Comparison of ENCODE assay signal across 20 mouse cellular contexts in genomic region chr1:136401281-136401680, GRCm38 (mm10). TPM values are rescaled to one million over a fixed set of nuclear protein-coding genes. Genes with fewer than 3 reads are reported as not detected.
DNase-seq lines count a peak whose midpoint lies in the region; ATAC-seq and TF ChIP-seq lines count a peak whose summit lies in the region.
"Had no signal": no experiment of that assay in that cellular context is flagged by ENCODE, and none has a peak within 500 bp of the region (broad histone marks: within the 10 kb centered on the region; RNA-seq: fewer than 3 reads in every experiment).

No protein-coding gene starts in this region.

- H3K4me3 ChIP-seq in layer of hippocampus, adult 2 months, result no peak overlapping the region
- no peak overlapping the region for H3K4me3 ChIP-seq in C2C12 (ENCODE audit: insufficient read depth, poor library complexity, severe bottlenecking)
- no peak overlapping the region for H3K4me3 ChIP-seq in left cerebral cortex, adult 2 months
- H3K4me3 ChIP-seq: forebrain, embryonic 12.5 days; gastrocnemius, adult 2 months; limb, embryonic 12.5 days had no signal

- peak; percentile 27 to 56 for DNase-seq in layer of hippocampus, adult 2 months (ENCODE audit: low spot score in 2 of 2)
- DNase-seq in layer of hippocampus, postnatal 14 days (ENCODE audit: low spot score in 2 of 2), result no peak
- DNase-seq in left cerebral cortex, adult 2 months (ENCODE audit: extremely low spot score in 1 of 2, low spot score in 2 of 2), result peak; percentile 42 to 43
- DNase-seq in right cerebral cortex, postnatal 14 days, result peak; percentile 31
- no peak for DNase-seq in embryo, embryonic 9.5 days (ENCODE audit: extremely low spot score)
- no peak for DNase-seq in kidney, postnatal 25 days
- DNase-seq: adrenal gland, adult 2 months; B cell, adult 2 months; cerebellum, adult 8-10 months; gastrocnemius, adult 2 months; heart, adult 18-20 months; kidney, adult 11 months; kidney, postnatal 14 days had no signal

- no peaks in the 10 kb centered on the region for H3K79me3 ChIP-seq in C2C12 (ENCODE audit: low read depth)

- H3K36me3 ChIP-seq in C2C12 (ENCODE audit: control insufficient read depth, insufficient read depth), result no peaks in the 10 kb centered on the region
- H3K36me3 ChIP-seq: forebrain, embryonic 12.5 days; limb, embryonic 12.5 days had no signal

- intact Hi-C loops in left cerebral cortex, adult 2 months (cut with DNase I), result no loop called here

- no peak for ATAC-seq in CD4-positive, CD25-positive, alpha-beta regulatory T cell, adult 4 months
- ATAC-seq: lung, postnatal 0 days had no signal

- no peaks in the 10 kb centered on the region for H3K27me3 ChIP-seq in C2C12 (ENCODE audit: control insufficient read depth, insufficient read depth, insufficient read length)
- H3K27me3 ChIP-seq: limb, embryonic 12.5 days had no signal

- H3K79me2 ChIP-seq in C2C12 (ENCODE audit: control insufficient read depth, insufficient read depth), result no peaks in the 10 kb centered on the region

- H3ac ChIP-seq in C2C12 (ENCODE audit: control insufficient read depth, insufficient read length, low read depth), result peak overlapping the region; percentile 2

- TF ChIP-seq CTCF in layer of hippocampus, adult 2 months (conservative IDR thresholded peaks at IDR 0.05), result no peak
- no peak for TF ChIP-seq CTCF in C2C12 (IDR thresholded peaks at IDR 0.05; ENCODE audit: control insufficient read depth, insufficient read depth, insufficient read length)
- TF ChIP-seq CTCF in left cerebral cortex, adult 2 months (IDR thresholded peaks at IDR 0.05), result no peak

- peak overlapping the region; percentile 3; the same call in 1 of the 2 replicates for H3K27ac ChIP-seq in layer of hippocampus, adult 2 months
- H3K27ac ChIP-seq in left cerebral cortex, adult 2 months, result peak overlapping the region; percentile 80
- H3K27ac ChIP-seq: forebrain, embryonic 12.5 days; gastrocnemius, adult 2 months; hindbrain, embryonic 14.5 days; limb, embryonic 12.5 days; liver, embryonic 14.5 days had no signal

TF ChIP-seq in C2C12, 6 proteins besides CTCF, POLR2A, EP300 and RAD21:
- TF ChIP-seq USF1 (IDR thresholded peaks at IDR 0.05; ENCODE audit: low read depth), result no peak
- no peak for TF ChIP-seq FOSL1 (IDR thresholded peaks at IDR 0.05; ENCODE audit: insufficient read depth, low read length, poor library complexity, severe bottlenecking)
- no peak for TF ChIP-seq CEBPB (IDR thresholded peaks at IDR 0.05; ENCODE audit: low read depth)
- TF ChIP-seq MYOD1 (IDR thresholded peaks at IDR 0.05; ENCODE audit: control insufficient read depth, insufficient read length, low read depth), result no peak
- no peak for TF ChIP-seq MYOG (IDR thresholded peaks at IDR 0.05; ENCODE audit: control insufficient read depth, extremely low read depth, insufficient read length)
- no peak for TF ChIP-seq MAX (IDR thresholded peaks at IDR 0.05)

RNA-seq across cellular contexts. Expression of gene Ddx59, which starts 13.8 kb away (rescaled TPM):
- 10 to 100 TPM in 1 of 2 experiments, 1 to 10 TPM in 1; 9.7 to 11.2 TPM for total RNA-seq in layer of hippocampus, adult 2 months (2021)
- 10 to 100 TPM; 10.8 to 10.9 TPM for total RNA-seq in layer of hippocampus, postnatal 14 days (2021)
- polyA plus RNA-seq in C2C12 (2012; fragmentation: generic; extraction: Trizol), result 6.0 TPM
- 10 to 100 TPM in 1 of 2 experiments, 1 to 10 TPM in 1; 8.9 to 11.7 TPM for total RNA-seq in left cerebral cortex, adult 2 months (2021)
- 10 to 100 TPM in 1 of 2 experiments, 1 to 10 TPM in 1; 7.6 to 11.2 TPM for polyA plus RNA-seq in CD4-positive, CD25-positive, alpha-beta regulatory T cell, adult 4 months (2017; shearing (Covaris generic))

RNA-seq across cellular contexts. Expression of gene Camsap2, which starts 55.4 kb away (rescaled TPM):
- 100 to 1,000 TPM; 132 to 141 TPM for total RNA-seq in layer of hippocampus, adult 2 months (2021)
- total RNA-seq in layer of hippocampus, postnatal 14 days (2021), result 100 to 1,000 TPM; 152 to 155 TPM
- 7.4 TPM for polyA plus RNA-seq in C2C12 (2012; fragmentation: generic; extraction: Trizol)
- 100 to 1,000 TPM; 137 to 142 TPM for total RNA-seq in left cerebral cortex, adult 2 months (2021)
- 1 to 10 TPM; 3.9 to 6.2 TPM for polyA plus RNA-seq in CD4-positive, CD25-positive, alpha-beta regulatory T cell, adult 4 months (2017; shearing (Covaris generic))

Comparison
In these comparisons a context has a peak if more than half of its experiments do, and no peak if none do; other contexts are left out.
1. DNase-seq: peak in layer of hippocampus, adult 2 months (2 of 2), left cerebral cortex, adult 2 months (2 of 2) and right cerebral cortex, postnatal 14 days (single experiment); none in layer of hippocampus, postnatal 14 days (0 of 2), embryo, embryonic 9.5 days (single experiment) and kidney, postnatal 25 days (0 of 2).